Mouse (Mus musculus): ENCODE measurements around the gene Rps12-ps3.
A peak's percentile ranks its signal among the peaks of the same experiment; 100 is the strongest.

The Rps12-ps3 gene

DNA sequence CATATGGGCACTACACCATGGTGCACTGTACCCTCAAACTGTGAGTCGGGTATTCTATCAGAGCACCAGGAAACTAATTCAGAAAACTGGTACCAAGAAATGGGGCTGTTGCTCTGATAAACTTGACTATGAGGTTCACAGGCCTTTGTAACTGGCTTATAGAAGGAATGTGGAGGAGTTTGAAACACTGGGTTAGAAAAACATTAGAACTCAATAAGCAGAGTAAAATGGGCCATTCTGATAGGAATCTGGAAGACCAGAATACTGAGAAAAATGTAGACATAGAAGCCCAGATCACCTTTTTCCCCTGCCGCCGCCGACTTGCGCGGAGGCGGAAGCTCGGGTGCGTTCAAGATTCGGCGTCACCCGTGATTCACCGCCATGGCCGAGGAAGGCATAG is at the start of gene Rps12-ps3:
Rps12-ps3 (plus strand) TSS at position 301 of the 400 bp plus-strand sequence.
- no peak for DNase-seq (ENCODE audit: low spot score)

DNA sequence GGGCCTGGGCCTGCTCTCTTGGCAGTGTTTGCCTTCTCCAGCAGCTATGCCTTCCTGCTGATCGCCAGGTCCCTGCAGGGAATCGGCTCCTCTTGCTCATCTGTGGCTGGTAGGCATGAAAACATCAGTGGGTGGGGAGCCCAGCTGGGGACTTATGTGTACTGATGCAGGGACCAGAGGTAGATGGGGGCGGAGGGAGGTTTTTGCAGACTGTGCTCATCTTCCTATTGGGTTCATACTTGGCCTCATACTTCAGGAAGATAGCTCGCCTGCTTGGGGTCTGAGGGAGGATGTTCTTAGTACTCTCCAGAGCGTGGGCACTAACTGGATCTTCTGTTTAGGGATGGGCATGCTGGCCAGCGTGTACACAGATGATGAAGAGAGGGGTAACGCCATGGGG is 48.9 kb upstream of the Rps12-ps3 start:
- DNase-seq (ENCODE audit: low spot score) = no peak

DNA sequence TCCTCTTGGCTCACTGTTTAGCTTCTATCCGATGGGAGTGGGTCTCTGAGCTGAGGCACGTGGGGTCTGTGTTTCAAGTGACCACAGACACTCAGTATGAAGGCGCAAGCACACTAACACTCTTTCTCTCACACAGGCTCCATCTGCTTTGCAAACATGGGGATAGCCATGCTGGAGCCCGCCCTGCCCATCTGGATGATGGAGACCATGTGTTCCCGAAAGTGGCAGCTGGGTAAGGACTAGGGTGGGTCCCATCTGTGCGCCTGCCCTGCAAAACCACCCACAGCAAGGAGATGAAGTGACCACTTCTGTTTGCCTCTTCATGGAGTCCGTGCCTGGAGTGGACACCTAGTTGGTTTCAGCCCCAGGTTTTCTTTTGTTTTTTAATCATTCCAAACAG is 45.7 kb upstream of the Rps12-ps3 start:
- no peak for DNase-seq (ENCODE audit: low spot score)

DNA sequence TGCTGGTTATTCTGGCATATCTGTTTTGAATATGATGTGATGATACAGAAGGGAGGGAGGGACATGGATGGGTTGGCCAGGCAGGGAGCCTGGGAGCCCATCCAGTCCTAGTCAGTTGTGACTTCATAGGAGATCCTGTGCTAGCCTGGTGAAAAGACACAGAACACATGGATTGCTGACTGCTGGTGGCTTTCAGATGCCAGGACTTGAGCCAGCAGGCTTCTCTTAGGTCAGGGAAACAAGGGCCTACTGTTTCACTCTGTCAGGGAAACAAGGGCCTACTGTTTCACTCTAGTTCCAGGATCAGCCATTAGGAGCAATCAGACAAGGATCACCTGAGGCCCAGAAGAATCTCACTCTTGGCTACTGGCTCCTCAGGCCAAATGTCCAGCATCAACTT is 41.2 kb upstream of the Rps12-ps3 start:
- peak; percentile 39 for DNase-seq (ENCODE audit: low spot score)

DNA sequence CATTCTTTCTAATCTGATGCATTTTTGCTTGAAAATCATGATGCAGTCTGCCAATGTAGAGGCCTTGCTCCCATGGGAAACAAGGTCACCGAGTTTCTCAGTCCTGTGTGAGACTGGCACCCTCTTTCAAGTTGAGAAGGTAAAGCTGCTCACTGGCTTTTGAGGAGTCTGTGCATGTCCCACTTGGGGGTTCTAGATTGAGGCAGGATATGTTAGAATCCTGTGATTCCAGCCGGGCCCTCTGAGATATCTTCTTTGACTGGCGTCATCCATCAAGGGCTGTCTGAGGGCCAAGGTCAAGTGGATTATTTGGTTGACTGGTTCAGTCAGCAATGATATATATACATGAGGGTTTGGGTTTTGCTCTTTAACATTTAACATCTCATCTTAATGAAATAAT is 40.1 kb upstream of the Rps12-ps3 start:
- no peak for DNase-seq (ENCODE audit: low spot score)

DNA sequence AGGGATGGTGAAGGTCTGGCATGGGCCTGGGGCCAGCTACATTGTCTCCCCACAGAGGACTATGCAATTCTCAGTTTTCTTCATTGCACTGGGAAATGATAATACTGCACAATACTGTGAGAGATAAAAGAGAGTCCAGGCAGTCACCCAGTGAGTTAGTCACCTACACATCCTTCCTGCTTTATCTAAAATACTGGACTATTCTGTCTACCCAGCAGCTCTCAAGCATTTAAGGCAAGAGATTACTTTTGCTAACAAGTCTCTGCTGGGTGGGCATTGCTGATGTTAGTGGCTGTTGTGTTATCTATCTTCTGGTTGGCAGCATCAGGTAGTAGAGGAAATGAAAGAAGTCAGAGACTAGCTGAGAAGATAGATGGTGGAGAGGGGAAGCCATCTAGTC is 33.0 kb upstream of the Rps12-ps3 start:
- DNase-seq (ENCODE audit: low spot score) = no peak

DNA sequence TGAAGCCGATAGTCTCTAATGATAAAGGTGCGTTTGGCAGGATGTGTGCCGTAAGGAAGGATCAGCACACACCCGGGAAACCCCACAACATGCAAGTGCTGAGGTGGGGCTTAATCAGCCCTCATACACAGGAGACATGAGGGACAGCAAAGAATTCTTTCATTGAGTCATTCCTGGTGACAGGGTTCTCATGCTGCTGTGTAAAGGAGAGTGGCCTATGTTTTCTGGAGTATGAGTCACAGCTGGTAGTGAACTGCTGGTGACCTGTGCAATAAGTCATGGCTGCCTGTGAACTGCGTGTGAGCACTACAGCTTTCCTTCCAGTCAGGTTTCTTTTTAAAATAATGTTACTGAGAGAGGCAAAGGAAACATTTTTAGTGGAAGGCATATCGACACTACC is 32.3 kb upstream of the Rps12-ps3 start:
- peak; percentile 46 for DNase-seq (ENCODE audit: low spot score)

- DNase-seq (ENCODE audit: low spot score) = no peak
Measured at GRCm38 (mm10) chr19:59292183-59292839, 29.8 kb upstream of the Rps12-ps3 start.

DNA sequence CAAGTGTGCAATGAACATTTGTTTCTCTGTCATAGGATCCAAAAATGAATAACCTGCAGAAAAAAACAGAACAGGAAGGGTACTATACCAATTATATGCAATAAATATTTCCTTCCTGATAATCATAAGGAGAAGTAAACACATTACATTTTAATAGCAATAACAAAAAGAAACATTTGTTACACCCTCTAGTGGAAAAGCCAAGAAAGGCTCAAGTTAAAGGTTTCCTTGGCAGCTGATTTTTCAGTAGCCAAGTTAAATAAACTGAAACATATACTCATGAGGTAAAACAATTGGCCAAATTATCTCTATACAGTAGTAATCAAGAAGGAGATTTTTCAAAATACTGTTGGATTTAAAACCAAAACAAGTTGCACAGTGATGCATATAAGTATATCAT is 6.8 kb upstream of the Rps12-ps3 start:
- peak; percentile 15 for DNase-seq (ENCODE audit: low spot score)

DNA sequence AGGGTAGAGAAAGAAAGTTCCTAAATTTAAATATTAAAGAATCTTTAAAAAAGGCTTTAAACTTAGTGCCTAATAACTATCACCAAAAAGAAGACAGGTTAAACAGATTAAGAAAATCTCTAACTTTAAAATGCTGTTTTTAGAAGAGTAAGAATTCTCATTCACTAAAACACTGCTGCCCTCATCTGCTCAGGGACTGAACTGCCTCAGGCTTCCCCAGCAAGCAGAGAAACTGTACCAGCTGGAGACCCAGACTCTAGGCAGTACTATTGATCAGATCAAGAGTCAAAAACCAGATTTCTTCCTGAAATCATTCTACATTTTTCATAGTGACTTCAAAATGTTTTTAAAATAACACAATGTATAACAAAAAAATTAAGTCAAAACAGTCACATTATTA is 5.5 kb upstream of the Rps12-ps3 start:
- DNase-seq (ENCODE audit: low spot score) = peak; percentile 58

DNA sequence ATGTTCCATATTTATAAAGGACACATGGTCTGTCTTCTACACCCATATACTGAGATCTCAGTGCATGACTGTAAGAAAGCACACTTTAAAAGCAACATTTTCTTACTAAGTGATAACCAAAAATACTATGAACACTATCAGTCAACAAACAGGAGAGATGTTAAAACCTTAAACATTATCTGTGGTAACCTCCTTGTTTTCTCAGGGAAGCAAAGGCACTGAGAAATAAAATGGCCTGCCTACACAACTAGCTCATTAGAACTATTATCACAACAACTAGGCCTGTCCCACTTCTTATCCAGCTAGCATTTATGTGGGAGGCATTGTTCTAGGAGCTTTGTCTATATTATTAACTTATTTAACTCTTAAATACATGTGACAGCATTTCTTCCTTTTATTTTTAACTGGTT is 8.7 kb downstream of the Rps12-ps3 start:
- no peak for DNase-seq (ENCODE audit: low spot score)

DNA sequence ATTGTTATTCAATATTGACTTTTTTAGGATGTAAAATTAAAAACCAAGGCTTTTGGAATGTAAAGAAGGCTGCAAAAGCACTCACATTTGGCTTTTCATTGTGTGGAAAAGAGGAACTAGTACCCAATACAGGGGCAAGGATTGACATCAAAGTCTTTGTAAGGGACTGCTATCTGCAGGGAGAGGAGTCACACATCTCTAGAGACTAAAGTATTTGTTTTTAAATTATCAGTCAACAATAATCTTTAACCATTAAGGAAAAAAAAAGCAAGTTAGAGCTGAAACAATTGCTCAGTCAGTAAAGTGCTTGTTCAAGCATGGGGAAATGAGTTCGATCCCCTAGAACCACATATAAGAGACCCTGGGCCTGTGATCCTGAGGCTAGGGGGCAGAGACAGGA is 14.6 kb downstream of the Rps12-ps3 start:
- DNase-seq (ENCODE audit: low spot score) = no peak

DNA sequence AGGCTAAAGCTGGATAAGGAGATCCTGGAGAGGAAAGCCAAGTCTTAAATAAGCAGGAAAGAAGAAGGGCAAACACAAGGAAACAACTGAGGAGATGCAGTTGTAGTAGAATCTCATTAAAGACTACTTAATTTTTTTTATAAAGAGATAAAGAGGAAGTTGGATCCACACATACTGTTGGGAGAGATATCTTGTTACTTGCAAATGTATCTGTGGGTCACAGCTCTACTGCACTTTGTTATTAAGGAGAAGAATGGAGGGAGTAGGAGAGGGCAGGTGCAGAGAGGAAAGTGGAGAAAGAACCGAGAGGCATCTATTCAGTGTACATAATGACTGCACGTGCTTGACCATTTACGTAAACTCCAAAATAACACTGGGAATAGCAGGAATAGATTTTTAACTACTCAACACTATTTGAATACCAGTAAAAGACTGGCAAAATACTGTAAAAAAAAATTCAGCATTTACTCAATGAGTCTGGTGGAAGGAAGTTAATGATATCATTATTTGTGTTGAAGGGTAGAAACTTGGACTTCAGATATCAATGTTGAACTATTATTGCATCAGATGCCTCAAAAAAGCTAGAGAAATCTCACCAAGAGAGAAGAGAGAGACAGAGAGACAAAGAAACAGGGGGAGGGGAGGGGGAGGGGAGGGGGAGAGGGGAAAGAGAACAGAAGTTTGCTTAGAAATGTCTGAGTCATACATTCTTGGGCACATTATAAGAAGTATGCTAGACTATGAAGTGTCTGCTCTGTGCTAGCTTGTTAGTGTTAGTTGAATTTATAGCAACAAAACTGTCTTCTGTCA is 16.0 kb downstream of the Rps12-ps3 start:
- DNase-seq (ENCODE audit: low spot score) = no peak

DNA sequence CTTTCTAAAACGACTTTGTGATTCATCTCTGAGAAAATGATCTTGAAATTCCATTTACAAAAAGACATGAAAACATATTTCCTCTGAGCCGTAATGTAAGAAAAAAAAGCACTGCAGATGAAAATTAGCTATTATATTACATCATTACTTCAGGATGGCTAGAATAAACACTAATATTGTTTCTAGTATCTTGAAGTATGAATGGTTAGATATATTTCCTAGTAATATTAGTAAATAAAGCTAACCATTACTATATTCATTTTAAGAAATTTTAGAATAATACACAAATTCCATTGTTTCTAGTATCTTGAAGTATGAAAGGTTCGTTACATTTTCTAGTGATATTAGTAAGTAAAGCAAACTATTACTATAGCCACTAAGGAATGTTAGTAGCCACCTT is 17.8 kb downstream of the Rps12-ps3 start:
- DNase-seq (ENCODE audit: low spot score) = no peak

DNA sequence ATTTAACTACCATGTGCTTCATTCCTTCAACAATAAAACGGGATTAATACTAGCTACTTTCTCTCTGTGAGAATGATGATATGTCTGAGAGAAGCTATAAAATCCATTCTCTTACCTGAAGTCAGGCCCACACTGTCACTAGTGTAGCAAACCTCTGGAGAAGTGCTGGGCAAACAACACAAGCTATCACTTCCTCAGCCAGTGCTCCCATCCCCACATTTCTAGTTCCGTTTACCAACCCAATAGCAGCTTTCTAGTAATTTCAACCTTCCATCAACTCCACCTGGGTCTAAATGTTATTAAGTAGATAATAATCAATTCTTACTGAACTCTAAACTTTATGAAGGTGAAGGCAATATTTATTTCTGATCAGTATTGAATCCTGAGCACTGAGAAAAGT is 20.9 kb downstream of the Rps12-ps3 start:
- DNase-seq (ENCODE audit: low spot score) = no peak

DNA sequence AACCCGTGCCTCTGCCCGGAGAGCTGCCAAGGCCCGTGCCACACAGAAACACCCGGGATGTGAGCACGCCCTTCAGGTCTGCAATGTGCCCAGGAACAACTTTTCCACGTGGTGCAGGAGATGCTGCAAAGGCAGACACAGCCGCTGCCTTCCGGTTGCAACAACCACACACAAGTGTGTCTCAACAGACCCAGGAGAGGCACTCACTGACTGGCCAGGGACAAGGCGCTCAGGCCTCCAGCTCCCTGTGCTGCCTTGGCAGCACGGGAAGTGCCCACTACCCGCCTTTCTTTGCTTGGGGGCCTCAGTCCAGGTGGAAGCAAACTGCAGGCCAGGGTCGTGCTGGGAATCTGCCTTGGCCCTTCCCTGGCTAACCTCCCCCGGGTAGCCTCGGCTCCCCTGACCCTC is 22.2 kb downstream of the Rps12-ps3 start:
- peak; percentile 58 for DNase-seq (ENCODE audit: low spot score)

DNA sequence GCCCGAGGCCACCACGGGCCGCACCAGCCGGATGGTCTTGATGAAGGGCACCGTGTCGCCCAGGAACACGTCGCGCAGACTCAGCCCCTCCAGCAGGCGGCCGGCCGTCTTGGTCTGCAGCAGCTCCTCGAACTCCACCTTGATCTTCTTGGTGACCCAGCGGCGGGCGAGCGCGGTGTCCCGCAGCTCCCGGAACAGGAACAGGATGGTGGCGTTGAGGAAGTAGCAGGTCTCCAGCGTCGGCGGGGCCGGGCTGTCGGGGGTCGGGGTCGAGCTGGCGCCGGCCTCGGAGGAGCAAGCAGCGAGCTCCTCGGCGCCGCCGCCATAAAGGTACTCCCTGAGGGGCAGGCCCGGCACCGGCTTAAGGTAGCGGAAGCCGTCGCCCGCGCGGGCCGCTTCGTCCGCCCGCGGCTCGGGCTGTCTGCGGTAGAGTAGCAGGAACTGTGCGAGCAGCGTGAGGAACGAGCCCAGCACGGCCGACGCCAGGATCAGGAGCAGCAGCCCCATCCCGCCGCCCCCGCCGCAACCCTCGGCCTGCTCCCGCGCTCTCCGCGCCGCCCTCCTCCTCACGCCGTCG is 23.1 kb downstream of the Rps12-ps3 start:
- DNase-seq (ENCODE audit: low spot score) = peak; percentile 73

GRCm38 (mm10) chr19:59345658-59346283 is 23.7 kb downstream of the Rps12-ps3 start, which contains the start of gene Pdzd8:
Gene Pdzd8 (minus strand): TSS chr19:59345780.
- peak; percentile 91 for DNase-seq (ENCODE audit: low spot score)

- DNase-seq (ENCODE audit: low spot score) = no peak
Measured at GRCm38 (mm10) chr19:59346325-59346724, 24.2 kb downstream of the Rps12-ps3 start.

- no peak for DNase-seq (ENCODE audit: low spot score)
Measured at GRCm38 (mm10) chr19:59349329-59349960, 27.4 kb downstream of the Rps12-ps3 start.

DNA sequence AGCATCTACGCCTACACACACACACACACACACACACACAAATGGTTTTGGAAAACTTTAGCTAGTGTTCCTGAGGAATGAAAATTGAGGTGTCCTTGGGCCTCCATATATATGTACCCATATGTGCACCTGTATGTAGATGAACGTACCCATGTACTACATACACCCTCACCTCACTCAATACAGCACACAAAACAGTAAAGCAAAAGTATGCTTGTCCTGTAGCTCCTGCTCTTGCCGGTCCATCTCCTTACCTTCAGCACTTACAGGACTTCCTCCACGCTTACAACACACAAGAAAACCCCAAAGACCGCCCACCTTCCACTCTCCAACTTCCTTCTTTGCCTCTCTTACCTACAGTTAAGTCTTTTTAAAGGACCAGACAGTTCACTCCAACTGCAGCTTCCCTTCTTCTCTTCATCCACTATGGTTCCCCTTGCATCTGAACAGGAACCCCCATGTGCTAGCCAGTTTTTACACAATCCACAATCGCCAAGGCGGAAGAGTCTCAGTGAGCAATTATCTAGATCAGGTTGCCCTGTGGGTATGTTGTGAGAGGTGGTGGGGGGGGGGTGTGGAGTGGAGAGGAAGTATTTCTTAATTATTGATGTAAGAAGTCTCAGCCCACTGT is 28.3 kb downstream of the Rps12-ps3 start:
- no peak for DNase-seq (ENCODE audit: low spot score)
